Mouse (Mus musculus) MEL (cell line): ENCODE measurements around the gene Mrtfa. TPM values are rescaled to one million over a fixed set of nuclear protein-coding genes. Genes with fewer than 3 reads are reported as not detected.

Experiments
- DNase-seq: peaks from one replicate; pipeline ENCODE4 v3.0.0; 2011; ENCODE audit warnings: low read depth, low spot score
- H3K27ac ChIP-seq: 2 replicates; pipeline ENCODE4 v1.5.1; 2012; ENCODE audit warnings: low read depth, mild to moderate bottlenecking, control low read depth, low read length, moderate library complexity; ENCODE audit not compliant: control insufficient read depth
- H3K27me3 ChIP-seq, 2 experiments: fragments of 150-350 bp in 1 of 2; sonication (generic) in 1 of 2; 2 replicates each; pipeline ENCODE4 v1.6.1; 2012; ENCODE audit warnings: low read length in 2 of 2, mild to moderate bottlenecking in 2 of 2, improper control_type of control experiment in 1 of 2, moderate library complexity in 1 of 2; ENCODE audit not compliant: insufficient read depth in 2 of 2, control insufficient read depth in 1 of 2
- H3K36me3 ChIP-seq, 2 experiments: 2 replicates each; pipeline ENCODE4 v1.6.1; 2012 to 2014; ENCODE audit warnings: low read length in 2 of 2, improper control_type of control experiment in 1 of 2, inconsistent platforms in 1 of 2, mild to moderate bottlenecking in 1 of 2; ENCODE audit not compliant: insufficient read depth in 2 of 2, control insufficient read depth in 1 of 2
- H3K4me1 ChIP-seq, 2 experiments: fragments of 150-350 bp in 1 of 2; sonication (generic) in 1 of 2; 2 replicates each; pipeline ENCODE4 v1.6.1; 2012; ENCODE audit warnings: low read length in 2 of 2, improper control_type of control experiment in 1 of 2, mild to moderate bottlenecking in 1 of 2; ENCODE audit not compliant: insufficient read depth in 2 of 2, control insufficient read depth in 1 of 2
- H3K4me3 ChIP-seq, 2 experiments: fragments of 150-350 bp in 1 of 2; sonication (generic) in 1 of 2; 2 replicates each; pipeline ENCODE4 v1.5.1; 2012; ENCODE audit warnings: low read depth in 2 of 2, low read length in 2 of 2, mild to moderate bottlenecking in 2 of 2, moderate library complexity in 2 of 2, control low read depth in 1 of 2, improper control_type of control experiment in 1 of 2; ENCODE audit not compliant: control insufficient read depth in 1 of 2, insufficient read depth in 1 of 2
- H3K79me2 ChIP-seq: 2 replicates; pipeline ENCODE4 v1.6.1; 2012; ENCODE audit warnings: mild to moderate bottlenecking, low read length, moderate library complexity; ENCODE audit not compliant: control insufficient read depth, poor library complexity, insufficient read depth
- H3K9ac ChIP-seq: 2 replicates; pipeline ENCODE4 v1.6.1; 2012; ENCODE audit warnings: low read depth, mild to moderate bottlenecking, control low read depth, low read length, moderate library complexity; ENCODE audit not compliant: control insufficient read depth, poor library complexity, severe bottlenecking
- H3K9me3 ChIP-seq: fragments of 150-350 bp; sonication (generic); replicated peaks from 2 replicates; pipeline ENCODE4 v1.6.1; 2012; ENCODE audit warnings: mild to moderate bottlenecking, low read length, improper control_type of control experiment, moderate library complexity; ENCODE audit not compliant: insufficient read depth
- CHD2 ChIP-seq: IDR thresholded peaks from 2 replicates; pipeline ENCODE4 v1.6.1; 2011; ENCODE audit warnings: low read length, improper control_type of control experiment
- ETS1 ChIP-seq: IDR thresholded peaks from 2 replicates; pipeline ENCODE4 v1.6.1; 2012; ENCODE audit warnings: low read depth, mild to moderate bottlenecking, inconsistent platforms, low read length, improper control_type of control experiment, moderate library complexity
- GABPA ChIP-seq: IDR thresholded peaks from 2 replicates; pipeline ENCODE4 v1.6.1; 2012; ENCODE audit warnings: low read depth, mild to moderate bottlenecking, inconsistent platforms, low read length, improper control_type of control experiment, moderate library complexity
- JUND ChIP-seq: IDR thresholded peaks from 2 replicates; pipeline ENCODE4 v1.6.1; 2011; ENCODE audit warnings: low read depth, mild to moderate bottlenecking, improper control_type of control experiment, low read length
- KAT2A ChIP-seq: conservative IDR thresholded peaks from 2 replicates; pipeline ENCODE4 v1.6.1; 2012; ENCODE audit warnings: low read depth, low read length, improper control_type of control experiment, inconsistent platforms
- MAFK ChIP-seq: IDR thresholded peaks from 2 replicates; pipeline ENCODE4 v1.6.1; 2011; ENCODE audit warnings: low read depth, mild to moderate bottlenecking, low read length, improper control_type of control experiment, borderline replicate concordance
- MEF2A ChIP-seq: IDR thresholded peaks from 2 replicates; pipeline ENCODE4 v1.6.1; 2014; ENCODE audit warnings: low read depth, mild to moderate bottlenecking, inconsistent platforms, low read length, improper control_type of control experiment; ENCODE audit not compliant: poor library complexity, insufficient replicate concordance, severe bottlenecking; ENCODE audit errors: extremely low read depth
- MXI1 ChIP-seq: IDR thresholded peaks from 2 replicates; pipeline ENCODE4 v1.6.1; 2011; ENCODE audit warnings: mild to moderate bottlenecking, low read depth, low read length, improper control_type of control experiment
- MYC ChIP-seq: IDR thresholded peaks from 2 replicates; pipeline ENCODE4 v1.6.1; 2011; ENCODE audit warnings: low read depth, mild to moderate bottlenecking, low read length, improper control_type of control experiment, moderate library complexity
- NRF1 ChIP-seq: IDR thresholded peaks from 2 replicates; pipeline ENCODE4 v1.6.1; 2014; ENCODE audit warnings: low read depth, mild to moderate bottlenecking, inconsistent platforms, low read length, improper control_type of control experiment, moderate library complexity; ENCODE audit not compliant: poor library complexity, insufficient read depth, severe bottlenecking
- POLR2A ChIP-seq, 2 experiments: IDR thresholded peaks; 2 replicates each; pipeline ENCODE4 v1.6.1; 2011 to 2012; ENCODE audit warnings: low read length in 2 of 2, mild to moderate bottlenecking in 2 of 2, control low read depth in 1 of 2, improper control_type of control experiment in 1 of 2, low read depth in 1 of 2, moderate library complexity in 1 of 2; ENCODE audit not compliant: control insufficient read depth in 1 of 2, insufficient read depth in 1 of 2, poor library complexity in 1 of 2
- POLR2AphosphoS5 ChIP-seq: IDR thresholded peaks from 2 replicates; pipeline ENCODE4 v1.6.1; 2012; ENCODE audit warnings: low read depth, borderline replicate concordance, mild to moderate bottlenecking, inconsistent platforms, low read length, moderate library complexity, mixed read lengths
- RAD21 ChIP-seq: IDR thresholded peaks from 2 replicates; pipeline ENCODE4 v1.6.1; 2011; ENCODE audit warnings: mild to moderate bottlenecking, low read depth, low read length, improper control_type of control experiment
- RCOR1 ChIP-seq: IDR thresholded peaks from 2 replicates; pipeline ENCODE4 v1.6.1; 2012; ENCODE audit warnings: low read depth, mild to moderate bottlenecking, inconsistent platforms, low read length, improper control_type of control experiment
- SMC3 ChIP-seq: IDR thresholded peaks from 2 replicates; pipeline ENCODE4 v1.6.1; 2011; ENCODE audit warnings: low read depth, low read length, improper control_type of control experiment
- TAL1 ChIP-seq: IDR thresholded peaks from 2 replicates; pipeline ENCODE4 v1.6.1; 2012; ENCODE audit warnings: mild to moderate bottlenecking, inconsistent platforms, low read length, moderate library complexity, mixed read lengths
- TBP ChIP-seq: IDR thresholded peaks from 2 replicates; pipeline ENCODE4 v1.8.0; 2011; ENCODE audit warnings: low read depth, low read length, improper control_type of control experiment
- TCF12 ChIP-seq: IDR thresholded peaks from 2 replicates; pipeline ENCODE4 v1.6.1; 2014; ENCODE audit warnings: low read depth, mild to moderate bottlenecking, inconsistent platforms, low read length, improper control_type of control experiment, moderate library complexity
- UBTF ChIP-seq: IDR thresholded peaks from 2 replicates; pipeline ENCODE4 v1.6.1; 2012; ENCODE audit warnings: low read depth, mild to moderate bottlenecking, inconsistent platforms, low read length, improper control_type of control experiment, moderate library complexity, borderline replicate concordance; ENCODE audit not compliant: insufficient read depth
- USF1 ChIP-seq: IDR thresholded peaks from 2 replicates; pipeline ENCODE4 v1.6.1; 2014; ENCODE audit warnings: low read depth, mild to moderate bottlenecking, inconsistent platforms, low read length, improper control_type of control experiment, moderate library complexity
- ZC3H11A ChIP-seq: IDR thresholded peaks from 2 replicates; pipeline ENCODE4 v1.6.1; 2012; ENCODE audit warnings: low read depth, mild to moderate bottlenecking, inconsistent platforms, low read length, improper control_type of control experiment
- ZKSCAN1 ChIP-seq: IDR thresholded peaks from 2 replicates; pipeline ENCODE4 v1.6.1; 2012; ENCODE audit warnings: low read depth, mild to moderate bottlenecking, inconsistent platforms, low read length, improper control_type of control experiment, moderate library complexity
- ZMIZ1 ChIP-seq: IDR thresholded peaks from 2 replicates; pipeline ENCODE4 v1.6.1; 2012; ENCODE audit warnings: low read depth, mild to moderate bottlenecking, inconsistent platforms, low read length, improper control_type of control experiment, moderate library complexity
- polyA plus RNA-seq, 2 experiments: library from polyadenylated mRNA; stranded (reverse) in 1 of 2; unstranded in 1 of 2; fragments of >175 nt in 1 of 2; fragments of >200 nt in 1 of 2; gene quantifications; 2 replicates each; pipeline versions ENCODE4 v1.2.1 to v1.2.4; 2012; ENCODE audit warnings: low replicate concordance in 2 of 2, low read depth in 1 of 2; ENCODE audit not compliant: insufficient read length in 2 of 2, insufficient read depth in 1 of 2, missing spikeins in 1 of 2
- total RNA-seq: library from RNA; depleted of rRNA; stranded (reverse); fragments of 300-350 nt; gene quantifications from 2 replicates; pipeline ENCODE4 v1.2.3, GENCODE M21; 2012

Gene Mrtfa
- total and polyA plus RNA-seq, 3 experiments: 2.6 to 11.9 TPM; not detected in 1

GRCm38 (mm10) chr15:81012359-81012758 lies 178.2 kb downstream of the Mrtfa start:
- H3K9ac ChIP-seq: no peak overlapping the region
- no peak overlapping the region for H3K4me3 ChIP-seq
- H3K9me3 ChIP-seq: no peaks in the 10 kb centered on the region
- TF ChIP-seq UBTF: no peak
- no peak for TF ChIP-seq TCF12
- no peak for TF ChIP-seq MAFK
- no peak for TF ChIP-seq MYC
- no peak for TF ChIP-seq USF1
- no peak for TF ChIP-seq MEF2A
- TF ChIP-seq POLR2AphosphoS5: no peak
- TF ChIP-seq JUND: no peak
- TF ChIP-seq, all 39 proteins: peak for 0
- H3K4me1 ChIP-seq: no peaks in the 10 kb centered on the region
- H3K36me3 ChIP-seq: no peaks in the 10 kb centered on the region
- no peaks in the 10 kb centered on the region for H3K79me2 ChIP-seq
- no peaks in the 10 kb centered on the region for H3K27me3 ChIP-seq
- no peak for DNase-seq
- H3K27ac ChIP-seq: no peak overlapping the region

GRCm38 (mm10) chr15:81011523-81011922 lies 179.0 kb downstream of the Mrtfa start:
- TF ChIP-seq MEF2A (no peak), RCOR1 (no peak), POLR2AphosphoS5 (no peak), KAT2A (no peak), RAD21 (no peak), MXI1 (no peak), POLR2A (IDR thresholded peaks at IDR 0.05; ENCODE audit: control insufficient read depth in 1 of 2, insufficient read depth in 1 of 2, low read depth in 1 of 2, low read length in 2 of 2, poor library complexity in 1 of 2) (no peak), ZC3H11A (no peak), CHD2 (no peak), ZMIZ1 (no peak), TBP (no peak), SMC3 (no peak), UBTF (no peak), ZKSCAN1 (no peak), MAFK (no peak), NRF1 (no peak), TCF12 (no peak), TAL1 (no peak), GABPA (no peak), ETS1 (no peak)
- no peak for DNase-seq
- Histone ChIP-seq H3K27ac (no peak overlapping the region), H3K9me3 (no peaks in the 10 kb centered on the region), H3K9ac (no peak overlapping the region), H3K4me3 (no peak overlapping the region), H3K79me2 (no peaks in the 10 kb centered on the region), H3K27me3 (no peaks in the 10 kb centered on the region), H3K4me1 (no peaks in the 10 kb centered on the region), H3K36me3 (no peaks in the 10 kb centered on the region)
